Mouse (Mus musculus) MEL (cell line): ENCODE measurements around the gene Acvrl1. TPM values are rescaled to one million over a fixed set of nuclear protein-coding genes. Genes with fewer than 3 reads are reported as not detected.

Experiments
- DNase-seq: peaks from one replicate; pipeline ENCODE4 v3.0.0; 2011; ENCODE audit warnings: low read depth, low spot score
- H3K27ac ChIP-seq: 2 replicates; pipeline ENCODE4 v1.5.1; 2012; ENCODE audit warnings: low read depth, mild to moderate bottlenecking, control low read depth, low read length, moderate library complexity; ENCODE audit not compliant: control insufficient read depth
- H3K27me3 ChIP-seq, 2 experiments: fragments of 150-350 bp in 1 of 2; sonication (generic) in 1 of 2; 2 replicates each; pipeline ENCODE4 v1.6.1; 2012; ENCODE audit warnings: low read length in 2 of 2, mild to moderate bottlenecking in 2 of 2, improper control_type of control experiment in 1 of 2, moderate library complexity in 1 of 2; ENCODE audit not compliant: insufficient read depth in 2 of 2, control insufficient read depth in 1 of 2
- H3K36me3 ChIP-seq, 2 experiments: 2 replicates each; pipeline ENCODE4 v1.6.1; 2012 to 2014; ENCODE audit warnings: low read length in 2 of 2, improper control_type of control experiment in 1 of 2, inconsistent platforms in 1 of 2, mild to moderate bottlenecking in 1 of 2; ENCODE audit not compliant: insufficient read depth in 2 of 2, control insufficient read depth in 1 of 2
- H3K4me1 ChIP-seq, 2 experiments: fragments of 150-350 bp in 1 of 2; sonication (generic) in 1 of 2; 2 replicates each; pipeline ENCODE4 v1.6.1; 2012; ENCODE audit warnings: low read length in 2 of 2, improper control_type of control experiment in 1 of 2, mild to moderate bottlenecking in 1 of 2; ENCODE audit not compliant: insufficient read depth in 2 of 2, control insufficient read depth in 1 of 2
- H3K4me3 ChIP-seq, 2 experiments: fragments of 150-350 bp in 1 of 2; sonication (generic) in 1 of 2; 2 replicates each; pipeline ENCODE4 v1.5.1; 2012; ENCODE audit warnings: low read depth in 2 of 2, low read length in 2 of 2, mild to moderate bottlenecking in 2 of 2, moderate library complexity in 2 of 2, control low read depth in 1 of 2, improper control_type of control experiment in 1 of 2; ENCODE audit not compliant: control insufficient read depth in 1 of 2, insufficient read depth in 1 of 2
- H3K79me2 ChIP-seq: 2 replicates; pipeline ENCODE4 v1.6.1; 2012; ENCODE audit warnings: mild to moderate bottlenecking, low read length, moderate library complexity; ENCODE audit not compliant: control insufficient read depth, poor library complexity, insufficient read depth
- H3K9ac ChIP-seq: 2 replicates; pipeline ENCODE4 v1.6.1; 2012; ENCODE audit warnings: low read depth, mild to moderate bottlenecking, control low read depth, low read length, moderate library complexity; ENCODE audit not compliant: control insufficient read depth, poor library complexity, severe bottlenecking
- H3K9me3 ChIP-seq: fragments of 150-350 bp; sonication (generic); replicated peaks from 2 replicates; pipeline ENCODE4 v1.6.1; 2012; ENCODE audit warnings: mild to moderate bottlenecking, low read length, improper control_type of control experiment, moderate library complexity; ENCODE audit not compliant: insufficient read depth
- CHD1 ChIP-seq: IDR thresholded peaks from 2 replicates; pipeline ENCODE4 v1.6.1; 2012; ENCODE audit warnings: low read depth, mild to moderate bottlenecking, inconsistent platforms, low read length, improper control_type of control experiment
- CHD2 ChIP-seq: IDR thresholded peaks from 2 replicates; pipeline ENCODE4 v1.6.1; 2011; ENCODE audit warnings: low read length, improper control_type of control experiment
- CTCF ChIP-seq, 3 experiments: IDR thresholded peaks in 2 of 3; conservative IDR thresholded peaks in 1 of 3; 2 replicates each; pipeline ENCODE4 v1.5.1; 2011 to 2012; ENCODE audit warnings: low read length in 3 of 3, low read depth in 2 of 3, mild to moderate bottlenecking in 2 of 3, improper control_type of control experiment in 1 of 3, inconsistent platforms in 1 of 3, mixed read lengths in 1 of 3, moderate library complexity in 1 of 3; ENCODE audit not compliant: control insufficient read depth in 1 of 3, insufficient read depth in 1 of 3, poor library complexity in 1 of 3, severe bottlenecking in 1 of 3
- ELF1 ChIP-seq: IDR thresholded peaks from 2 replicates; pipeline ENCODE4 v1.6.1; 2014; ENCODE audit warnings: low read depth, mild to moderate bottlenecking, inconsistent platforms, low read length, improper control_type of control experiment, moderate library complexity
- EP300 ChIP-seq, 2 experiments: IDR thresholded peaks; 2 replicates each; pipeline ENCODE4 v1.6.1; 2011; ENCODE audit warnings: improper control_type of control experiment in 2 of 2, low read length in 2 of 2, low read depth in 1 of 2, mild to moderate bottlenecking in 1 of 2
- ETS1 ChIP-seq: IDR thresholded peaks from 2 replicates; pipeline ENCODE4 v1.6.1; 2012; ENCODE audit warnings: low read depth, mild to moderate bottlenecking, inconsistent platforms, low read length, improper control_type of control experiment, moderate library complexity
- GABPA ChIP-seq: IDR thresholded peaks from 2 replicates; pipeline ENCODE4 v1.6.1; 2012; ENCODE audit warnings: low read depth, mild to moderate bottlenecking, inconsistent platforms, low read length, improper control_type of control experiment, moderate library complexity
- HCFC1 ChIP-seq: IDR thresholded peaks from 2 replicates; pipeline ENCODE4 v1.6.1; 2012; ENCODE audit warnings: low read depth, mild to moderate bottlenecking, inconsistent platforms, low read length, improper control_type of control experiment, moderate library complexity
- JUND ChIP-seq: IDR thresholded peaks from 2 replicates; pipeline ENCODE4 v1.6.1; 2011; ENCODE audit warnings: low read depth, mild to moderate bottlenecking, improper control_type of control experiment, low read length
- MEF2A ChIP-seq: IDR thresholded peaks from 2 replicates; pipeline ENCODE4 v1.6.1; 2014; ENCODE audit warnings: low read depth, mild to moderate bottlenecking, inconsistent platforms, low read length, improper control_type of control experiment; ENCODE audit not compliant: poor library complexity, insufficient replicate concordance, severe bottlenecking; ENCODE audit errors: extremely low read depth
- MXI1 ChIP-seq: IDR thresholded peaks from 2 replicates; pipeline ENCODE4 v1.6.1; 2011; ENCODE audit warnings: mild to moderate bottlenecking, low read depth, low read length, improper control_type of control experiment
- MYB ChIP-seq: IDR thresholded peaks from 2 replicates; pipeline ENCODE4 v1.6.1; 2011; ENCODE audit warnings: mild to moderate bottlenecking, low read depth, low read length, improper control_type of control experiment
- MYC ChIP-seq: IDR thresholded peaks from 2 replicates; pipeline ENCODE4 v1.6.1; 2011; ENCODE audit warnings: low read depth, mild to moderate bottlenecking, low read length, improper control_type of control experiment, moderate library complexity
- NRF1 ChIP-seq: IDR thresholded peaks from 2 replicates; pipeline ENCODE4 v1.6.1; 2014; ENCODE audit warnings: low read depth, mild to moderate bottlenecking, inconsistent platforms, low read length, improper control_type of control experiment, moderate library complexity; ENCODE audit not compliant: poor library complexity, insufficient read depth, severe bottlenecking
- POLR2A ChIP-seq, 2 experiments: IDR thresholded peaks; 2 replicates each; pipeline ENCODE4 v1.6.1; 2011 to 2012; ENCODE audit warnings: low read length in 2 of 2, mild to moderate bottlenecking in 2 of 2, control low read depth in 1 of 2, improper control_type of control experiment in 1 of 2, low read depth in 1 of 2, moderate library complexity in 1 of 2; ENCODE audit not compliant: control insufficient read depth in 1 of 2, insufficient read depth in 1 of 2, poor library complexity in 1 of 2
- POLR2AphosphoS2 ChIP-seq: IDR thresholded peaks from 2 replicates; pipeline ENCODE4 v1.6.1; 2011; ENCODE audit warnings: low read length, improper control_type of control experiment
- POLR2AphosphoS5 ChIP-seq: IDR thresholded peaks from 2 replicates; pipeline ENCODE4 v1.6.1; 2012; ENCODE audit warnings: low read depth, borderline replicate concordance, mild to moderate bottlenecking, inconsistent platforms, low read length, moderate library complexity, mixed read lengths
- RAD21 ChIP-seq: IDR thresholded peaks from 2 replicates; pipeline ENCODE4 v1.6.1; 2011; ENCODE audit warnings: mild to moderate bottlenecking, low read depth, low read length, improper control_type of control experiment
- TAL1 ChIP-seq: IDR thresholded peaks from 2 replicates; pipeline ENCODE4 v1.6.1; 2012; ENCODE audit warnings: mild to moderate bottlenecking, inconsistent platforms, low read length, moderate library complexity, mixed read lengths
- TBP ChIP-seq: IDR thresholded peaks from 2 replicates; pipeline ENCODE4 v1.8.0; 2011; ENCODE audit warnings: low read depth, low read length, improper control_type of control experiment
- TCF12 ChIP-seq: IDR thresholded peaks from 2 replicates; pipeline ENCODE4 v1.6.1; 2014; ENCODE audit warnings: low read depth, mild to moderate bottlenecking, inconsistent platforms, low read length, improper control_type of control experiment, moderate library complexity
- UBTF ChIP-seq: IDR thresholded peaks from 2 replicates; pipeline ENCODE4 v1.6.1; 2012; ENCODE audit warnings: low read depth, mild to moderate bottlenecking, inconsistent platforms, low read length, improper control_type of control experiment, moderate library complexity, borderline replicate concordance; ENCODE audit not compliant: insufficient read depth
- USF1 ChIP-seq: IDR thresholded peaks from 2 replicates; pipeline ENCODE4 v1.6.1; 2014; ENCODE audit warnings: low read depth, mild to moderate bottlenecking, inconsistent platforms, low read length, improper control_type of control experiment, moderate library complexity
- ZKSCAN1 ChIP-seq: IDR thresholded peaks from 2 replicates; pipeline ENCODE4 v1.6.1; 2012; ENCODE audit warnings: low read depth, mild to moderate bottlenecking, inconsistent platforms, low read length, improper control_type of control experiment, moderate library complexity
- ZMIZ1 ChIP-seq: IDR thresholded peaks from 2 replicates; pipeline ENCODE4 v1.6.1; 2012; ENCODE audit warnings: low read depth, mild to moderate bottlenecking, inconsistent platforms, low read length, improper control_type of control experiment, moderate library complexity
- ZNF384 ChIP-seq: IDR thresholded peaks from 2 replicates; pipeline ENCODE4 v1.6.1; 2012; ENCODE audit warnings: low read depth, mild to moderate bottlenecking, inconsistent platforms, low read length, improper control_type of control experiment
- polyA plus RNA-seq, 2 experiments: library from polyadenylated mRNA; stranded (reverse) in 1 of 2; unstranded in 1 of 2; fragments of >175 nt in 1 of 2; fragments of >200 nt in 1 of 2; gene quantifications; 2 replicates each; pipeline versions ENCODE4 v1.2.1 to v1.2.4; 2012; ENCODE audit warnings: low replicate concordance in 2 of 2, low read depth in 1 of 2; ENCODE audit not compliant: insufficient read length in 2 of 2, insufficient read depth in 1 of 2, missing spikeins in 1 of 2
- total RNA-seq: library from RNA; depleted of rRNA; stranded (reverse); fragments of 300-350 nt; gene quantifications from 2 replicates; pipeline ENCODE4 v1.2.3, GENCODE M21; 2012

Gene Acvrl1
- total and polyA plus RNA-seq, 3 experiments, result 0.08 to 0.18 TPM; not detected in 1

DNA sequence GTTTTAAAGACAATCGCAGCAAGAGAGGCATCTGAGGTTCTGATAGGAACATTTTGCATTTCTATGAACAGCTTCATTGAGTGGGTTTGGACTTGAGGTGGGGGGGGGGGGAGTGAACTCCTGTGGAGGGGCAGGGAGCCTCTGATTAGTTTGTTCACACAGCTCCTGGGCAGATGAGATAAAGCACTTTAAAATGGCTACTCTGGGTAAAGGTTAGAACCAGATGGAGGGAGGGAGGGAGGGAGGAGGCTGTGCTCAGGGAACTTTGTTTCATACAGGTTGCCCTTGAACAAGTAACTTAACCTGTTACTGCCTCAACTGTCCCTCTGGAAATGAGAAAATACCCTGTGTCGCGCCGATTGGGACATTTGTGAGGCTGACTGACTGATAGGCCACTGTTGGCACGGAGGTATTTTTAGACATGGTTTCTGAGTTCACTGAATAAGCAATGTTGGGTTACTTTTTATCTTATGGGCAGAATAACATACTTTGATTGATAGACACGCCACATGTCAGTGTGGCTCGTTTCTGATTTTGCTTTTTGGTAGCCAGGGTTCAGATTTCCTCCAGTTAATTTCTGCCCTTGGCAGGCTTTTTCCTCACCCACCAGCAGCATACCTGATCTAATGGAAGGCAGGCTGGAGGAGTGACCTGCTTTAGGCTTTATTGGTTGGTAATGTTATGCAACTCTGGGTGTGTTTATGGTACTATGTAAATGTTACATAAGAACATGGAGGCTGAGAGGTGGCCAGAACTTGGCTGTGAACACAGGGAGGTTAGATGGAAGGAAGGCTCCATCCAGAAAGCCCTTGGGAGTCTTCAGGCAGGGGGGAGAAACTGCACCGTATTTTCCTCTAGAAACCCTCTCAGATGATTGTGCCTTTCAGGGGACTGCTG is 48.7 kb downstream of the Acvrl1 start (continued):
- TF ChIP-seq MYB (no peak), ETS1 (peak; percentile 44), POLR2AphosphoS5 (no peak), MXI1 (peak; percentile 14; the same call in 1 of the 2 replicates), MYC (0 out of 2 replicates have a peak, but pooled peaks have one; percentile 52), ELF1 (no peak), MEF2A (peak; percentile 66; the same call in 1 of the 2 replicates), CHD2 (no peak), CTCF (IDR thresholded peaks at IDR 0.05 in 2 of 3, conservative IDR thresholded peaks at IDR 0.05 in 1 of 3; ENCODE audit: control insufficient read depth in 1 of 3, insufficient read depth in 1 of 3, low read depth in 2 of 3, low read length in 3 of 3, poor library complexity in 1 of 3, severe bottlenecking in 1 of 3) (no peak), POLR2AphosphoS2 (no peak), GABPA (no peak), POLR2A (IDR thresholded peaks at IDR 0.05; ENCODE audit: control insufficient read depth in 1 of 2, insufficient read depth in 1 of 2, low read depth in 1 of 2, low read length in 2 of 2, poor library complexity in 1 of 2) (no peak), NRF1 (no peak), TCF12 (peak; percentile 85), USF1 (no peak), RAD21 (no peak), ZMIZ1 (no peak)

DNA sequence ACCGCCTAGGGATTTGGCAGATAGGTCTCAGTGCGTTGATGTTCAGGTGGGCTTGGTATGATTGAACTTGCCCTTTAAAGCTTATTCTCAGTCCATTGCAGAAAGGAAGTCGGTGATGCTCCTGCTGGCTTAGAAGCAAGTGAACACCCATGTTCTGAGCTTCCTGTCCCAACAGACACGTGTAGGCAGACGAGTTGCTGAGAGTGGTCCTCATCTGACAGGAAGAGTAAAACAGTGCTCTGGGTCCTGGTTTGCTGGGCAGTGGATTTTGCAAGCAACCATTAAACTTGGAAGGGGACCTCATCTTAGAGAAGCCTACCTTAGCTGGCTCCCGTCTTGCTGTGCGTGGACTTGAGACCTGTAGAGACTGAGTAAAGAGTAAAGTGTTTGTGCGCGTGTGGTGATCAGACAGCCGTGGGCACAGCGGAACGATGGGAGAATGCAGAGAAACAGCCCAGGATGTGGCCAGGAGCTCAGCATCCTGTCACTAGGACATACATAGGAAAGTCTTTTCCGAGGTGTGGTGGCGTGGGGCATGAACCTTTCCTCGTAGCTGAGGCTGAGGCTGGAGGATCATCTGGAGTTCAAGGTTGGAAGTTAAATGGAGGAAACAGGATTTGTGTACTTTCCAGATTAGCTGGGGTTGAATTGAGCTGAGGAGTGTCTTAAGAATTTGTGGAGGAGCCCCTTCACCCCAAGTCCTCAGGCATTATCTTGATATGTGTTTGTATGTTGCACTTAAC is 52.2 kb downstream of the Acvrl1 start:
- TF ChIP-seq CHD1, result no peak
- no peak for TF ChIP-seq TAL1
- TF ChIP-seq POLR2AphosphoS2, result no peak
- TF ChIP-seq HCFC1, result no peak
- TF ChIP-seq RAD21, result no peak
- TF ChIP-seq CHD2, result no peak
- no peak for TF ChIP-seq ZKSCAN1
- TF ChIP-seq JUND, result no peak
- no peak for TF ChIP-seq TCF12
- no peak for TF ChIP-seq ZNF384
- TF ChIP-seq UBTF, result no peak
- no peak for TF ChIP-seq TBP
- TF ChIP-seq EP300 (IDR thresholded peaks at IDR 0.05; ENCODE audit: low read depth in 1 of 2, low read length in 2 of 2), result no peak
- TF ChIP-seq ETS1, result no peak
- no peak for TF ChIP-seq GABPA
- no peak for TF ChIP-seq ELF1
- Histone ChIP-seq H3K9me3 (no peaks in the 10 kb centered on the region), H3K27ac (no peak overlapping the region), H3K9ac (no peak overlapping the region), H3K4me3 (no peak overlapping the region), H3K27me3 (no peaks in the 10 kb centered on the region), H3K4me1 (peaks cover 14 to 17% of the 10 kb centered on the region in 2 experiments), H3K79me2 (peaks cover 39% of the 10 kb centered on the region), H3K36me3 (peaks cover 0 to 17% of the 10 kb centered on the region in 2 experiments; a peak in 3 of 4 replicates)
- no peak for DNase-seq
